Mouse (Mus musculus): ENCODE results near the gene Ttc30a2.

Ttc30a2 gene

DNA sequence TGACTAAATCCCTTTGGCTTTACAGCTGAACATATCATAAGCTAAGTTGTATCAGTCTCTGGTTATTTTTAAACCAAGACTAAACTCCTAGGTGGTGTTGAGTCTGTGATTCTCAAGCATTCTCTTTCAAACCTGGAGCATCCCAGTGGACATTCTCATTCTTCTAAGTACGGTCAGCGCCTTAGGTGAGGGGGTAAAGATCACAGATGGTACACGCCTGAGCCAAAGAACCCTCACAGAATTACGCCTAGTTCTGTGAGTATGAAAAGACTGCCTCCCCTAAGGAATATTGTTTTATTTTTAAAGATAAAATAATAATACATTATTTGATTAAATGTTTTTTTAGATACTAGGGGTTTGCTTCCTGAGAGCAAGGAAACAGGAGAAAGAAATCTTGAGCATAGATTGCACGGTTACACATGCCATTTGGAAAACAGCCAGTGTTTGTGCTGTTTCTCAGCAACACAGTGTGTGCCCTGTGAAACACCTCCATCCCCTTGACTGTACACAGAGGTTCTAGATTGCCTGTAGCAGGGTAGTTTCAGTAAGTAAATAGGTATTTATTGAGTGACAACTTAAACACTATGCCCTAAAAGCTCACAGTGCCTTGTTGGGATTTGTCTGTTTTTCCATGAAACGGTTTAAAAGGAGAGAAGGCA, 48.1 kb downstream of the Ttc30a2 start:
- no peak for DNase-seq (ENCODE audit: low spot score in 2 of 2)

DNA sequence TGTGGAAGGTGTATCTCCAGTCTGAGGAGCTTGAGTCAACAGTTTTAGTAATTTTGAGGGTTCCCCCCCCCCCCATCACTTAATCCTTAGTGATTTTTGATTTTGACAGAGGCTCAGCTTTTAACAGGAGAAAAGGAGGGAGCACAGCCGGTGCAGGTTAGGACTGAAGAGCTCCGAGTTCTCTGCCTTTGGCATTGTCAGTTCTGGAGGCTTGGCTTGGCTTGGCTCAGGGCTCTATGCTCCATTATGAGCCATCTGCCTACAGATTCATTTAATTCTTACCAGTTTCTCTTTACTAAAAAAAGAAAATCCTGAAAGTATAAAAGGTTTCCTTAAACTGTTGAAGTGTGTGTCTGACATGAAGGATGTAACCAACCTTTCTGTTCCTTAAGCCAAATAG, 48.8 kb downstream of the Ttc30a2 start:
- no peak for DNase-seq (ENCODE audit: low spot score in 2 of 2)

DNA sequence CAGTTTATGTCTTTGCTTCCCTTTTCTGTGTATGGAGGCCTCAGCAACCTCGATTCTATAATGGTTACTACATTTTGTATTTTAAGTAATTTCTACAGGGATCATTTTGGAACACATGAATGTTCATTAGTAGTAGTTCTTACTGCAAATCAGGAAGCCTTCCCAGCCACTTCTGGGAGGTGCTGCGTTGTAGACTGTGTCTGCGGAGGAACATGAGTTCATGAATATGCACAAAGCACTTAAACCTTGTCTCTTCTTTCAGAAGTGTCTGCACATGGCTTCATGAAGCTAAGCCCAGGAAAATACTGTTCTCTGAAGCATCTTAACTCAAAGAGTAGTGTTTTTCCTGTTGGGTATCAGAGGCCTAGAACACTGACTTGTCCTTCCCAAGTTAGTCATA, 50.0 kb downstream of the Ttc30a2 start:
- peak in 1 of 2 experiments; percentile 23 for DNase-seq (ENCODE audit: low spot score in 2 of 2)

DNA sequence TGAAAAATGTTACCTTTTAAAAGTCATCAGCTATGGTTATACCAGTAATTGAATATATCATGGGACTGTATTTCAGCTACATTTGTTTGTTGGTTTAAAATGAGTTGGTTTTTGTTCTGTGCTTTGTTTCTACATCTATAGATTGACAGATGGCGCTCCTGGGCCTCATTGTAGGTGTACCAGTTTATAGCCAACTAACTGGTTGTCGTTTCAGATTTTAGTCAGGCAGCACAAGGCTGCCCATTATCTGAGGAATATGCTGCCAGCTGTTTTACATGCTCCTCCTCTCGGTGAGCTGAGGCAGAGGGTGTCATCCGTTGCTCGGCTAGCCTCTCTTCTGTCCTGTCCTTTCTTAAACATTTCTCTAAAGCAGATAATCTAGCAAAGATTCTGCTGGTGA, 51.9 kb downstream of the Ttc30a2 start:
- no peak for DNase-seq (ENCODE audit: low spot score in 2 of 2)
